Mouse (Mus musculus) megakaryocyte, embryonic 14.5 days (primary cell): Measurements from ENCODE around the gene Gli2.

Experiments used
- FLI1 ChIP-seq: IDR thresholded peaks from 2 replicates; pipeline ENCODE4 v1.6.1; 2012; ENCODE audit warnings: low read length, inconsistent platforms, mixed read lengths
- GATA1 ChIP-seq: IDR thresholded peaks from 3 replicates; pipeline ENCODE4 v1.6.1; 2012; ENCODE audit warnings: mixed read lengths, low read length, inconsistent platforms, borderline replicate concordance

- TF ChIP-seq GATA1, result no peak
- no peak for TF ChIP-seq FLI1
Observed at GRCm38 (mm10) chr1:118795415-118796167, 257.8 kb downstream of the Gli2 start.
